Mouse (Mus musculus): ENCODE data around the gene Misp. TPM values are rescaled to one million over a fixed set of nuclear protein-coding genes. Genes with fewer than 3 reads are reported as not detected.

Gene Misp
- total RNA-seq, 2 experiments from 2014 or later, result 0.59 to 0.89 TPM

DNA sequence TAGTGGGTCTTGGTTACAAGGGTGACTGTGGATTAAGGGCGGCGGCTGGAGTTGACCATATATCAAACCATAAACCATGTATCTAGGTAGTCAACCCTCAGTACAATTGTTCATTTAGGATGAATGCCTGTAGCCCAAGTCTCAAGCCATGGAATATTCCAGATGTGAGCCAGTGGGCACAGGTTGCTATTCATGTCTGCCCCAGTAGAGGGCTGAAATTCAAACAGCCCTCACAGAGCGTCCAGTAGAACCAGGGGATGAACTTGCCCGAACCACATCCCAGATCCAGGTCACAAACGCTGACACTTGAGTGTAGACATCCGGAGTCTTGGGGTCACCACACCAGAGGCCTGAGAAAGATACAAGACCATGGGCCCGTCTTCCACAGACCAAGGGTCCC lies 37.7 kb upstream of the Misp start:
- no peak for DNase-seq (ENCODE audit: extremely low spot score in 1 of 2, low spot score in 2 of 2)
- intact Hi-C loops (cut with DNase I), result no loop called here
- peak; percentile 37 for TF ChIP-seq CTCF (IDR thresholded peaks at IDR 0.05)

GRCm38 (mm10) chr10:79783920-79784800 lies 36.6 kb upstream of the Misp start:
- Histone ChIP-seq H3K4me3 (no peak overlapping the region), H3K27ac (no peak overlapping the region)
- intact Hi-C loops (cut with DNase I), result no loop called here
- TF ChIP-seq CTCF (IDR thresholded peaks at IDR 0.05), result peak; percentile 59
- no peak for DNase-seq (ENCODE audit: extremely low spot score in 1 of 2, low spot score in 2 of 2)

More for the DNA sequence above, 37.7 kb upstream of the Misp start:
- no peak overlapping the region for H3K27ac ChIP-seq
- H3K4me3 ChIP-seq, result no peak overlapping the region

DNA sequence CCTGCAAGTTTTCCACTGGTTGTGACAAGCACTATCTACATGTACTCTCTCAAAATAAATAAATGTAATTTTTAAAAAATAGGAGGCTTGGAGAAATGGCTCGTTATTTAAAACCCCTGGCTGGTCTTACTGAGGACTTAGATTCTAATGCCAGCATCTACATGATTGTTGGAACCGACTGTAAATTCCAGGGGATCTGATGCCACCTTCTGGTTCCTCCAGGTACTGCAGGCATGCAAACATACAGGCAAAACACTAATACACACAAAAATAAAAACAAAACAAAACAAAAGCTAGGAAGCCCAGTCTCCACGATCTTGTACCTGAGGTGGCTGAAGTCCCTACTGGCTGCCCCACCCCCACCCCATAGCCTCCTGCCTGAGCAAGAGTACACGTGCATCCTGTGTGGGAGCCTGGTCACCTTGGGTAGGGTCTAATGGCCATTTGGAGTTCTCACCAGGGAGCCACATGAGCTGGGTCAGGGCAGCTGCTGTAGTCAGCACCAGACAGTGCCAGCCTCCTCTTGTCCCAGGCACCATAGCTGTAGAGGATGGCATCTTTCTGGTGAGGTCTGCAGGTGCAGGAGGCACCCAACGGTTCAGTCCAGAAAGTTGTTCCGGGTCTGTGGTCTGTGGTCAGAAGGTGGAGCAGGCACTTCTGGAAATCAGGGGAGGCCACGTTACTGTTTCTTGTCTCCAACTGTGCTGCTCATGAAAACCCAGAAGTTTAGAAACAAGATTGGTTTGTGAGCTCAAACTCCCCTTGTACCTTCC lies 32.2 kb upstream of the Misp start:
- intact Hi-C loops (cut with DNase I), result no loop called here
- peak in 1 of 2 experiments; percentile 71 for DNase-seq (ENCODE audit: extremely low spot score in 1 of 2, low spot score in 2 of 2)
- TF ChIP-seq CTCF (IDR thresholded peaks at IDR 0.05), result peak; percentile 92
- Histone ChIP-seq H3K4me3 (no peak overlapping the region), H3K27ac (no peak overlapping the region)

DNA sequence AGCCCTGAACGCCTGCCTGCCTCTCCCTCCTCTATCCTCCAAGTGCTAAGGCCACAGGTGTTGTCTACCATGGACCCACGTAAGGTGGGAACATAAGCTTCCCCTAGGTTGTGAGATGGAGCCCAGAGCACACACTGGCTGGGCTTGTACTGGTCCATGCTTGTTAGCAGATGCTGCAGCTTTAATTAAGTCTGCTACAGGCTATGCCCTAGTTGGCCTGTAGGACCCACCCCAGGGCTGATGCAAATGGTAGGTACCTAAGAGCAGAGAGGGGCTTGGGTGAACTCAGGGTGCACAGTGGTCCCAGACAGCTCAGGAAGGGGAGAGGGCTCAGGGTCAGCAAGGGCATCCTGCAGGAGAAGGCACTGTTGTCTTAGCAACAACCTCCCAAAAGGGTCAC lies 31.2 kb upstream of the Misp start:
- Histone ChIP-seq H3K27ac (no peak overlapping the region), H3K4me3 (no peak overlapping the region)
- no peak for DNase-seq (ENCODE audit: extremely low spot score in 1 of 2, low spot score in 2 of 2)
- intact Hi-C loops (cut with DNase I), result no loop called here
- no peak for TF ChIP-seq CTCF (IDR thresholded peaks at IDR 0.05)

DNA sequence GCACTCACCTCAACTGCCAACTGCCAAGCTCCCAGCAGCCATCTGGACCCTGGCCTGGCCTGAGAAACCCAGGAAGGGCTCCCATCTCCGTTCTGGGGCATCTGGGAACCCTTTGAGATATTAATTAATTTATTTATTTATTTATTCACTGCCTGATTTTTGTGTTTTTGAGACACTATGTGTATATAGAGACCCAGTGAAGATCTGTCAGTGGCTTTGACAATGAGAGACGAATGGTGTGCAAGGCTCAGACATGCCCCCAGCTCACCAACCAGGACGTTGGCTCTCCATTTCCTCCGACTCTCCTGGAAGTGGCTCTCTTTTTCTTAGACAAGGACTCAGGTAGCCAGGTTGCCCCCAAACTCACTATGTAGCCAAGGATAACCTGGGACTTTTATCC lies 29.9 kb upstream of the Misp start, which contains the start of gene Prss57:
Gene Prss57, minus strand, starts transcription at position 101 of the 400 bp plus-strand sequence.
- DNase-seq (ENCODE audit: extremely low spot score in 1 of 2, low spot score in 2 of 2), result no peak
- intact Hi-C loops (cut with DNase I), result no loop called here
- Histone ChIP-seq H3K4me3 (no peak within 1 kb of the TSS), H3K27ac (0 out of 2 replicates have a peak within 1 kb of the TSS, but pooled peaks have one; percentile 28)
- TF ChIP-seq CTCF (IDR thresholded peaks at IDR 0.05), result no peak

DNA sequence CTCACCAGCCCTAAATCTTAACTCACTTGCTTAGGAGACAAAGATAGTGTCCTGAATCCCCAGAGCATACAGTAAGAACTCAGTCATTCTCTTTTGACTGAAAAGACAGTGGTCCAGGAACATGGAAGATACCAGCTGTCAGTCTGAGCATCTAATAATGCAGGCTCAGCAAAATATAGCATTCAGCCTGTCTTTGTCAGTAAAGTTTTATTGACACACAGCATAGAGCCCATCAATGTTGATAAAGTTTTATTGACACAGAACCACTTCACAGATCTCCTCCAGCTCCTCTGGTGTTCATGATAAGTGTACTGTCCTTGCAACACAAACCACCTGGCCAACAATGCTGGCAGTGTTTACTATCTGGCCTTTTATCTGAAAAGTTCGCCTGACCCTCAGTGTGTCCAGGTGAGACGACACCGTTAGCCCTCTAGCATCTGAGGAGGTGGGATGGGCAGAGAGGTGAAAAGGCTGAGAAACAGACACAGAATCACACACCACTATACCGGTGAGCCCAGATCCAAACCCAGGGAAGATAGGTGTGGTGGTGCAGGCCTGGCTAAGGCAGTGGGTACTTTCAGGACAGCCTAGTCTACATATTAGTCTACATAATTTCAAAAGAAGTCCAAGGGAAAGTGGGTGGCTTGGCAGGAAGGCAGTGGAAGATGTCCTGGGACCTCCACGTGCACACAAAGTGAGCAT lies 28.3 kb upstream of the Misp start:
- no peak for TF ChIP-seq CTCF (IDR thresholded peaks at IDR 0.05)
- intact Hi-C loops (cut with DNase I), result loop anchor here (1.0 kb wide), 1 partner anchor 20 kb away; no protein-coding TSS in a partner anchor
- Histone ChIP-seq H3K27ac (peak overlapping the region; percentile 97), H3K4me3 (peak overlapping the region; percentile 70)
- no peak for DNase-seq (ENCODE audit: extremely low spot score in 1 of 2, low spot score in 2 of 2)

GRCm38 (mm10) chr10:79793051-79793737 lies 27.6 kb upstream of the Misp start, which contains the start of gene Palm:
Palm (plus strand) TSS chr10:79793572.
- TF ChIP-seq CTCF (IDR thresholded peaks at IDR 0.05), result peak; percentile 96
- H3K27ac ChIP-seq, result peak within 1 kb of the TSS; percentile 97
- peak; percentile 84 to 88 for DNase-seq (ENCODE audit: extremely low spot score in 1 of 2, low spot score in 2 of 2)
- H3K4me3 ChIP-seq, result peak within 1 kb of the TSS; percentile 70
- intact Hi-C loops (cut with DNase I), result loop anchor here (1.0 kb wide), 1 partner anchor 19 kb away; no protein-coding TSS in a partner anchor

DNA sequence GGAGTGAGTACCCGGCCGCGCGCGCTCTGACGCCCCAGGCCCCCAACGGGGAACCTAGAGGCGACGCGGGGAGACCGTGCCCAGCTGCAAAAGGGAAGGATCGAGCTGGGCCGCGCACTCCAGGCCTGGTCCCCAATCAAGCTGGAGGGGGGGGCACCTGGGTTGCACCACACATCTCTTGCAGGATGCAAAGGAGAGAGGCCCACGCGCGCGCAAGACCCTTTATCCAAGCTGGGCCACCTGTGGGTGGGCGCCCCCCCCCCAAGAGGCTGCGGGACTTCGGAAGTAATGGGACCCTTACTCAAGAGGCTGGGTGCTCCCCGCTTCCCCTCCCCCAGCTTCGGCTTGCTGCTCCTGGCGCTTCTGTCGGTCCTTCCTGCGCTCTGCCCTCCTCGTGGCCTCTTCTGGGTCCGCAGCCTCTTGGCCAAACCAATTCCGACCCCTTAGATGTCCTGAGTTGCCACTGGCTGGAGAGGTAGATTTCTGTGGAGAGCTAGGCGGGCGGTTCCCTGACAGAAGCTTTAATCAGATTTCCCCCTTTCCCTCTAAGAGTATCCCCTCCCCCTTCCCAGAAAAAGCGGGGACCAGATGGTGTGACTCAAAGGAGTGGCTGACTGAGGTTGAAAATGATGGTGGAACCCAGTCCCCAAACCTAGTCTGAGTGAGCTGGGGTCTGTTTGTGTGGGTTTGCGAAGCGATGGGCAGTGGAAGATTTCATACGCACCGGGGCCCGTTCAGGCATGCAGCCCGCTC lies 26.9 kb upstream of the Misp start:
- peak in 1 of 2 experiments; percentile 59 for DNase-seq (ENCODE audit: extremely low spot score in 1 of 2, low spot score in 2 of 2)
- intact Hi-C loops (cut with DNase I), result loop anchor here (1.0 kb wide), 2 partner anchors 11 to 18 kb away; no protein-coding TSS in a partner anchor
- H3K4me3 ChIP-seq, result peak overlapping the region; percentile 70

DNA sequence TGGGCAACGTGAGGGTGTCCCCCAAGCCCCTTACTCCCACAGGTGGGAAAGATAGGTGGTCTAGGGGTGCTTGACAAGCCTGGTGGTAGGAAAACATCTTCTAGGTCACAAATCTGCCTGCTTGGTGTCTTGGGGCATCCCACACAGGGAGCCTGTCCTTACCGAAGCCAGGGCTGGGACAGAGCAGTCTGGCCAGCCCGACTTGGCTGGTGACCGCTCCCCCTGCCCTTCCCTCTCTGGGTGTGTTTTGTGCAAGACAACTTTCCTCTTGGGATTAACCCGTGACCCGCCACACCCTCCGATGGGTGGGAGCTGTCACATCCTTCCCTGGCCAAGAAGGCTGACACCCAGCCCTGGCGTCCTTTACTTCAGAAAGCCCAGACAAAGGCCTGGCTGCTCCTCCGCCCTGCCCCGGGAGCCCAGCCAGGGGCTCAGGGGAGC lies 26.3 kb upstream of the Misp start:
- peak overlapping the region; percentile 97 for H3K27ac ChIP-seq
- no peak for TF ChIP-seq CTCF (IDR thresholded peaks at IDR 0.05)
- peak overlapping the region; percentile 70 for H3K4me3 ChIP-seq
- intact Hi-C loops (cut with DNase I), result loop anchor here (1.0 kb wide), 1 partner anchor 11 kb away; no protein-coding TSS in a partner anchor
- peak; percentile 35 to 49 for DNase-seq (ENCODE audit: extremely low spot score in 1 of 2, low spot score in 2 of 2)

More for the DNA sequence above, 26.9 kb upstream of the Misp start:
- peak overlapping the region; percentile 97 for H3K27ac ChIP-seq
- TF ChIP-seq CTCF (IDR thresholded peaks at IDR 0.05), result no peak

- Histone ChIP-seq H3K27ac (no peak overlapping the region), H3K4me3 (no peak overlapping the region)
- intact Hi-C loops (cut with DNase I), result no loop called here
- no peak for DNase-seq (ENCODE audit: extremely low spot score in 1 of 2, low spot score in 2 of 2)
- TF ChIP-seq CTCF (IDR thresholded peaks at IDR 0.05), result peak; percentile 38
These were observed 24.9 kb upstream of the Misp start for GRCm38 (mm10) chr10:79795905-79796304.
